Mouse (Mus musculus) hindbrain, embryonic 14.5 days (tissue): ENCODE results near the gene Atp23. TPM values are rescaled to one million over a fixed set of nuclear protein-coding genes. Genes with fewer than 3 reads are reported as not detected.
"Not testable (repeated sequence)": the region's sequence is repeated elsewhere in the genome, so short reads cannot be mapped to it uniquely, and the experiment has no call there.

Source experiments
- ATAC-seq: fragments of 200-750 bp; cut with Nextera tagmentation; 2 replicates; pipeline ENCODE4 v1.8.0; 2017; ENCODE audit warnings: moderate number of reproducible peaks, mild to moderate bottlenecking, moderate TSS enrichment, moderate library complexity; ENCODE audit not compliant: low FRiP score
- DNase-seq: peaks from one replicate; pipeline ENCODE4 v3.0.0-alpha.2; 2015; ENCODE audit warnings: low spot score
- H3K27ac ChIP-seq: fragments of 300-500 bp; sonication (generic); 2 replicates; pipeline ENCODE4 v1.5.1; 2014; ENCODE audit warnings: mild to moderate bottlenecking, moderate library complexity
- H3K27me3 ChIP-seq: fragments of 300-500 bp; sonication (generic); 2 replicates; pipeline ENCODE4 v1.6.1; 2014; ENCODE audit warnings: mild to moderate bottlenecking, low read length, mixed read lengths; ENCODE audit not compliant: control insufficient read depth, insufficient read depth
- H3K36me3 ChIP-seq: fragments of 300-500 bp; sonication (generic); replicated peaks from 2 replicates; pipeline ENCODE4 v1.6.1; 2014; ENCODE audit not compliant: control insufficient read depth, insufficient read depth
- H3K4me1 ChIP-seq: fragments of 300-500 bp; sonication (generic); replicated peaks from 2 replicates; pipeline ENCODE4 v1.6.1; 2014; ENCODE audit warnings: antibody characterized with exemption, low read length, mixed read lengths; ENCODE audit not compliant: control insufficient read depth, insufficient read depth
- H3K4me2 ChIP-seq: fragments of 300-500 bp; sonication (generic); replicated peaks from 2 replicates; pipeline ENCODE4 v1.6.1; 2014; ENCODE audit warnings: mild to moderate bottlenecking, moderate library complexity
- H3K4me3 ChIP-seq: fragments of 300-500 bp; sonication (generic); replicated peaks from 2 replicates; pipeline ENCODE4 v1.5.1; 2014; ENCODE audit warnings: mild to moderate bottlenecking, low read length
- H3K9ac ChIP-seq: fragments of 300-500 bp; sonication (generic); 2 replicates; pipeline ENCODE4 v1.6.1; 2014
- H3K9me3 ChIP-seq: fragments of 300-500 bp; sonication (generic); 2 replicates; pipeline ENCODE4 v1.6.1; 2016; ENCODE audit warnings: low read length; ENCODE audit not compliant: control insufficient read depth
- WGBS: fragments of 180-500 bp; shearing (Covaris S2); extraction: QIAGEN DNeasy Blood & Tissue Kit; methylation state at CpG from one replicate; pipeline ENCODE4 v1.1.7; 2014; 5-methylcytosine and 5-hydroxymethylcytosine counted together
- polyA plus RNA-seq: library from polyadenylated mRNA; unstranded; fragments of >200 nt; fragmentation: Nextera tagmentation; extraction: Ambion mirVana; gene quantifications from 2 replicates; pipeline ENCODE4 v1.2.1, GENCODE M21; 2014

Gene Atp23
- polyA plus RNA-seq, 1 experiment from 2014 or later: 15.9 TPM

DNA sequence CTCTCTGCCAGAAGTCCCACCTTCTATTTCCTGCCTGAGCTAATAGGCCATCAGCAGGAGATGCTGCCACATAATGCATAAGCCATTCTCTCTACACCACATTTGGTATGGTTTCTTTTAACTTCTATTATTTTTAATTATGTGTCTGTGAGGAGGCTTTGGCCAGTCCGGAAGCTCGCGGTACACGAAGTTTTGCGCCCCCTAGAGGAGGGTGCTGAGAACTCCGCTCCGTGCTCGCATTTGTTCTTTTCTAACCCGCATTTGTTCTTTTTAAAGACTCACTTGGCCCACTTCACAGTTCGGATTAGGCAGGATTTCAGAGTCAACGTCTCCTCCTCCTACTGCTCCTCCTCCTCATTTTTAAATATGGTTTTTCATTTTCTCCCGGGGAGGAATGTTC lies 56.5 kb downstream of the Atp23 start:
- Histone ChIP-seq H3K4me2 (peak overlapping the region; percentile 31), H3K27me3 (no peaks in the 10 kb centered on the region), H3K9ac (no peak overlapping the region), H3K4me1 (no peaks in the 10 kb centered on the region), H3K27ac (no peak overlapping the region), H3K9me3 (peaks cover 10% of the 10 kb centered on the region; the same call in 1 of the 2 replicates), H3K4me3 (no peak overlapping the region), H3K36me3 (no peaks in the 10 kb centered on the region)
- no peak for DNase-seq
- 37% methylated on average over 12 of the region's 12 CpGs for WGBS
- ATAC-seq: no peak

DNA sequence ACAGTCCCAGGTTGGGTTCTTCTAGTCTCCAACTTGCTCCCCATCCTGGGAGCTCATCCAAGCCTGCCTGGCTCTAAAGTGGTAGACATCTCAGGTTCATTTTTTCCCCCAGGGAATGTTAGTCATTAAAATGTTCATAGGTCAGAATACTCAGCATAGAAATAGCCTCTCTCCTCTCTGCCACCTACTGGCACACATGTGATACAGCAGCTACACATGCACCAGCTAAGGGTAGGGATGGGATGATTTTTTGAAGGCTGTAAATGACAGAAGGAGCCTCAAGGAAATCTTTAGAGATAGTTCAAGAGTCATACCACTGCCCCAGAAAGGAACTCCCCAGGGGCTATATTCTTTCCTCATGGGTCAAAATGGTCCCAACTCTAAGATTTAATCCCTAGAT lies 60.9 kb downstream of the Atp23 start:
- DNase-seq (no peak), ATAC-seq (no peak)
- H3K9ac ChIP-seq: no peak overlapping the region
- H3K9me3 ChIP-seq: peaks cover 7% of the 10 kb centered on the region; the same call in 1 of the 2 replicates
- H3K36me3 ChIP-seq: no peaks in the 10 kb centered on the region
- H3K27ac ChIP-seq: no peak overlapping the region
- no peaks in the 10 kb centered on the region for H3K27me3 ChIP-seq
- H3K4me3 ChIP-seq: no peak overlapping the region
- H3K4me2 ChIP-seq: no peak overlapping the region
- no peaks in the 10 kb centered on the region for H3K4me1 ChIP-seq

DNA sequence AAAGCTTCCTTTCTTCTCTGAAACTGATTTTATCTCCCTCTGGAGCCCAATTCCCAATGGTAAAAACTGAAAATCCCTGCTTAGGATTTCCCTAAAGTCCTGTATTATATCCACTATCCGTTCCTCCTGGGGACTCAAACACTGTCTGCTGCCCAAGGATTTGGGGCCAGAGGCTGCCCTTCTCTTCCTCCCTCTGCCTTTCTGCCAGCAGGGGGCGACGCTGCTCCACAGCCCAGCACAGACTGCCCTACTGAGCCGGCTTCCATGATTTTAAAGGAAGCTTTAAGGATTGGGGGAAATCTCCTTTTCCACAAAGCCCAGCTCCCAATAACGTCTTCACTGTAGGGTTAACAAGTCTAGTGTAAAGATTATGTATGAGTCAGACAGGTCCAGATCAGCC lies 68.1 kb downstream of the Atp23 start:
- 31% methylated on average over 5 of the region's 5 CpGs for WGBS
- ATAC-seq (no peak), DNase-seq (no peak)
- H3K27ac ChIP-seq: no peak overlapping the region
- H3K4me1 ChIP-seq: 0 out of 2 replicates have a peak, but pooled peaks cover 4% of the 10 kb centered on the region
- no peak overlapping the region for H3K4me3 ChIP-seq
- H3K4me2 ChIP-seq: no peak overlapping the region
- H3K27me3 ChIP-seq: no peaks in the 10 kb centered on the region
- H3K36me3 ChIP-seq: no peaks in the 10 kb centered on the region
- no peak overlapping the region for H3K9ac ChIP-seq
- no peaks in the 10 kb centered on the region for H3K9me3 ChIP-seq

DNA sequence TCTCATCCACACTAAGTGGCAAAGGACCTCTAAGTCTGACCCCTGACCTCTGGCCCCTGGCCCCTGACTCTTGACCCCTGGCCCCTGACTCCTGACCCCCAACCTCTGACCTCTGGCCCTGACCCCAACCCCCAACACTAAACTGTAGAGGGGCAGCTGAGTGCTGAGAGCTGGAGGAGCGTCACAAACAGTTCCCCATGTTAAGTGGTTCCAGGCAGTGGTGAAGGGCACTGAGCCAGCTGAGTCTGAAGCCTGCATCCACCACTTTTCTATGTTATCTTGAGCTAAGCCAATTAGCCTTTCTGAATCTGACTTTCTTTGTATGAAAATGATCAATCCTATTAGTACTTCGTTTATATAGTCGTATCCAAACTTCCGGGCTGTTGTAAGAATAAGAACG lies 69.8 kb downstream of the Atp23 start:
- Histone ChIP-seq H3K4me2 (no peak overlapping the region), H3K27me3 (no peaks in the 10 kb centered on the region), H3K4me1 (0 out of 2 replicates have a peak, but pooled peaks cover 6% of the 10 kb centered on the region), H3K36me3 (no peaks in the 10 kb centered on the region), H3K27ac (no peak overlapping the region), H3K4me3 (no peak overlapping the region), H3K9ac (no peak overlapping the region), H3K9me3 (no peaks in the 10 kb centered on the region)
- DNase-seq (no peak), ATAC-seq (no peak)
- WGBS: 90% methylated on average over 5 of the region's 5 CpGs

DNA sequence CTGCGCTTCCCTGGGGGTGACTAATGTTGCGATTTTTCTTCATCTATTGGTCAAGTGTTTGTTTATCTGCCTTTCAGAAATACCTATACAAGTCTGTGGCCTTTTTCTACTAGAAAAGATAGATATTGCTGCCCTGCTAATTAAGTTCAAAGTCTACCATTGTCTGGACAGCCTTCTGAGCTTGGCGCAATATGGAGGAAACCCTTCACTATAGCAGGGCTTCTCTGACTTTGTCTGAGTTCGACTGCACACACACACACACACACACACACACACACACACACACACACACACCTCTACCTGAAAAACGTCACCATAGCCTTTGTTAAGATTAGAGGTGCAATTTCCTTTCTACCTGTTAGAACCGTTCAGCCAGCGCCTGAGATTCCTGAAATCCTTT lies 72.5 kb downstream of the Atp23 start:
- peak overlapping the region; percentile 65 for H3K27ac ChIP-seq
- H3K36me3 ChIP-seq: no peaks in the 10 kb centered on the region
- WGBS: 58% methylated on average over 7 of the region's 7 CpGs
- no peak overlapping the region for H3K4me3 ChIP-seq
- no peaks in the 10 kb centered on the region for H3K9me3 ChIP-seq
- ATAC-seq (peak; percentile 11; the same call in 1 of the 2 replicates), DNase-seq (no peak)
- 0 out of 2 replicates have a peak, but pooled peaks cover 6% of the 10 kb centered on the region for H3K4me1 ChIP-seq
- H3K27me3 ChIP-seq: no peaks in the 10 kb centered on the region
- no peak overlapping the region for H3K9ac ChIP-seq
- H3K4me2 ChIP-seq: no peak overlapping the region

DNA sequence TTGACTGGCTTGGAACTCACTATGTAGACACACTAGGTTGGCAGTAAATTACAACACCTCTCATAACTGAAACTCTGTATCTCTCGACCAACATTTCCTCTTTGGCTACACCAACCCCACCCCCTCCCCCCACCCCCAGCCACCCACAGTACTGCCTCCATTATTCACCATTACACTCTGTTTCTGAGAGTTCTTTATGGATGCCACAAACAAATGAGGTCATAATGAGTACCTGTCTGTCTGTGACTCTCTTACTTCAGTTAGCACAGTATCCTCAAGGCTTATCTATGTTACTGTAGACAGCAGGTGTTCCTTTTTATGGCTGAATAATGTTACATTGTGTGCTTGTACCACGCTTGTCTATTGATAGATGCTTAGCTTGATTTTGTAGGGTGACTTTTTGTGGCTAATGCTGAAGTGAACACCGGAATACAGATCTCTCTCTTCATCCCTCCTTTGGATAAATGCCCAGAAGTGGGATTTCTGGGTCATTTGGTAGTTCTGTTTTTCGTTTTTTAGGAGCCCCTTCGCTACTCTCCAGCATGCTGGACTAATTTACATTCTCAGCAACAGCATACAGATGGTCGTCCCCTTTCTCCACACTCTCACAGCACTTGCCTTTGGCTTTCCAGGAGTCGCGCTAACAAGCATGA lies 73.1 kb downstream of the Atp23 start:
- no peak overlapping the region for H3K9ac ChIP-seq
- H3K4me3 ChIP-seq: no peak overlapping the region
- H3K4me2 ChIP-seq: no peak overlapping the region
- DNase-seq: peak; percentile 63
- ATAC-seq: peak; percentile 80
- H3K27me3 ChIP-seq: no peaks in the 10 kb centered on the region
- H3K36me3 ChIP-seq: no peaks in the 10 kb centered on the region
- H3K9me3 ChIP-seq: no peaks in the 10 kb centered on the region
- H3K4me1 ChIP-seq: 0 out of 2 replicates have a peak, but pooled peaks cover 7% of the 10 kb centered on the region
- peak overlapping the region; percentile 65 for H3K27ac ChIP-seq
- WGBS: 31% methylated on average over 8 of the region's 8 CpGs

DNA sequence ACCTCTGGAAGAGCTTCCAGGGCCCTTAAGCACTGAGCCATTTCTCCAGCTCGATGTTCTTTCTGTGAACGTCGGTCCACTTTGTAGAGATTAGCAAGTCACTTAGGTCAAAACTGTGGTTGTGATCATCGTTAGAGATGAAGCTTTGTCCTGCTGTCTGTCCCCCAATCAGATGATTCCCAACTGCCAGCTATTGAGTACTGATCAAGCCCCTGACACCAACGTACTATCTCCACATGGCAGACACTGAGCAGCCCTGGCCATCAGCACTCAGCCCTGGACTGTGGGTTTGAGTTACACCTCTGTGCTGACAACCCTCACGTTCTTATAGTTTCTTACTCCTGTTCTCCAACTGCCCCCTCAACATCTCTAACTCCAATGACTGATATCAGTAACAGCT lies 74.2 kb downstream of the Atp23 start:
- H3K9me3 ChIP-seq: no peaks in the 10 kb centered on the region
- H3K4me1 ChIP-seq: 0 out of 2 replicates have a peak, but pooled peaks cover 14% of the 10 kb centered on the region
- no peak overlapping the region for H3K4me2 ChIP-seq
- no peak overlapping the region for H3K9ac ChIP-seq
- DNase-seq (no peak), ATAC-seq (no peak)
- no peak overlapping the region for H3K4me3 ChIP-seq
- no peaks in the 10 kb centered on the region for H3K27me3 ChIP-seq
- WGBS: 97% methylated on average over 6 of the region's 6 CpGs
- H3K27ac ChIP-seq: no peak overlapping the region
- no peaks in the 10 kb centered on the region for H3K36me3 ChIP-seq

DNA sequence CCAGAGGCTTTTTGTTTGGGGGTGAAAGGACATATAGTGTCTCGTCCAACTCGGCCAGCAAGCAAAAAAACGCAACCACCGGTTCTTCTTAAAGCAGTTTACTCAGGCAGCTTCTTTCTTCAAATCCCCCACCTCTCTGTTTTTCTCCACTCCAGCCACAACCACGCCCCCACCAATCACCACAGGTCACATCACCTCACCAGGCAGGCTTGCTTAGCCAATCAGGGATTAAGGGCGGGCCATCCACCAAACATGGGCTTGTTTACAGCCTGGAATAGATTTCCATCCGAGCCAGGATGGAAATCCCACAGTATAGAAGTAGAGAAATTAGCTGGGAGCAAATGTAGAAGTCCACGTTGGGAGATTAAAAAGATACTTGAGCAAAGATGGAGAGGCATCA lies 74.9 kb downstream of the Atp23 start:
- WGBS: 92% methylated on average over 8 of the region's 8 CpGs
- 0 out of 2 replicates have a peak, but pooled peaks cover 14% of the 10 kb centered on the region for H3K4me1 ChIP-seq
- not testable (repeated sequence) for ATAC-seq, DNase-seq, H3K4me3 ChIP-seq, H3K9ac ChIP-seq, H3K36me3 ChIP-seq, H3K27me3 ChIP-seq, H3K27ac ChIP-seq, H3K9me3 ChIP-seq, H3K4me2 ChIP-seq

DNA sequence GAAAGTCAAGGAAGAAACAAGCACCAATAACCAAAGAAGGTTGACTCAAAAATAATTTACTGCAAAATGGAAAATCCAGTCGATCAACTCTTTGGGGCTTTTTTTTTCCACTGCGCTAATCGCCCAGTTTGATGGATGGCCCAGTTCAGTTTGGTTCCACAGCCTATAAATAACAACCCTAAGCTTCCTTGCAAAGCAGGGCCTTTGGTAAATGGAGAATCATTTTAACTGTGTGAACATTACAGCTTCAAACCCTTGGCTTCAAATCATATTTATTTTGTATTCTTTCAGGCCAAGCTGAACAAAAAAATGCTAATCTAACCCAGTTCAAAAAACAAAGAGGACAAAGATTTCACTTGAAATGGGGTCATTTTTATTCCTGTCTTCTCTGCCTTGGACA lies 78.7 kb downstream of the Atp23 start:
- 0 out of 2 replicates have a peak overlapping the region, but pooled peaks have one; percentile 32 for H3K27ac ChIP-seq
- H3K27me3 ChIP-seq: no peaks in the 10 kb centered on the region
- H3K4me2 ChIP-seq: no peak overlapping the region
- ATAC-seq (no peak), DNase-seq (no peak)
- H3K4me3 ChIP-seq: no peak overlapping the region
- H3K9me3 ChIP-seq: no peaks in the 10 kb centered on the region
- 57% methylated on average over 3 of the region's 3 CpGs for WGBS
- H3K36me3 ChIP-seq: no peaks in the 10 kb centered on the region
- no peak overlapping the region for H3K9ac ChIP-seq
- 0 out of 2 replicates have a peak, but pooled peaks cover 9% of the 10 kb centered on the region for H3K4me1 ChIP-seq
